Mouse (Mus musculus) brain, adult 10 weeks (tissue): ENCODE results near the gene Mok. TPM values are rescaled to one million over a fixed set of nuclear protein-coding genes. Genes with fewer than 3 reads are reported as not detected.

ENCODE experiments used
- polyA plus RNA-seq: library from polyadenylated mRNA; stranded (reverse); fragments of 350-450 nt; fragmentation: Illumina TruSeq; extraction: RNeasy Lipid Tissue Mini Kit (QIAGEN cat#74804); gene quantifications from one replicate; pipeline ENCODE4 v1.2.3, GENCODE M21; 2015; ENCODE audit warnings: low read depth, low replicate concordance

Gene Mok
- 10.5 TPM for polyA plus RNA-seq

DNA sequence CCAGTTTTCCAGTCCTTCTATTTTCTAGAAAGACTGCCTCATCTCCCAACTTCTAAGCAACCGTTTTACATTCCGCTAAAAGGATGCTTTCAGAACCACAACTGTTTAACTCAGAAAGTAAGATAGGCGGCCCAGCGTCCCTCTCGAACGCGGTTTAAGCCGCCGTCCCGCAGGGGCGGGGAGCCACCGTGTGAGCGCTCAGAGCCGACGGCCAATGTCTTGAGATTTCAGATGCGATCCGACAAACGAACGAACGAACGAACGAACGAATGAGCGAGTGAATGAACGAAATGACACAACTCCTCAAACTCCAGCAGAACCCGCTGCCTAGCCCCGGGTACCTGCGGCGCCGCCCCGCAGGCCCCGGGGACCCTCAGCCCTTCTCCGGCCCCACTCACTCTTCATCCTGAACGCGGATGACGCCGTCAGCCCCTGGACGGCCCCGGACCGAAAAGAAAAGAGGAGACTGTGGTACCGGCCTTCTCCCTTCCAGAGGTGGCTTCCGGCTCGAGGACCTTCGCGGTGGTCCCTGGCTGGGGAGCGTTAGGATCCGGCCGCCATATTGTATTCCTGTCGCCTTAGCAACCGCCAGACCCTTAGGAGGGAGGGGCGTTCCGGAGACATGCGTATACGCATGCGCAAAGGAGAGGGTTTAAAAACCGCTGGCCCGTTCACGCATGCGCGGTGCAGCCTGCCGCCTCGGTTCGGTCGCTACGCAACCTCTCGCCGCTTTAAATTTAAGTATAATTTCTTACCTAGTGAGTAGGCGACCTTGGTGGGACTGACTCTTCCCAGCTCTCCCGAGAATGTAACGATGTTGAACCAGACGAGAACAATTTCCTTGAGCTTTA lies at the start of gene Mok:
Gene Mok, minus strand, starts transcription at position 592 of the 851 bp plus-strand sequence.

GRCm38 (mm10) chr12:110889036-110890020 lies 48.6 kb upstream of the Mok start, which contains the start of the genes Cinp and Tecpr2:
Cinp (minus strand) TSS chr12:110889145.
Tecpr2 (plus strand) TSS chr12:110889264.

GRCm38 (mm10) chr12:110850010-110850928 lies 9.5 kb upstream of the Mok start, which contains the start of gene Zfp839:
Zfp839 (plus strand) TSS chr12:110850253.

Other genes starting within 250 kb of the Mok start
- 174 TPM for gene Dync1h1, start 239.5 kb downstream of the Mok start, polyA plus RNA-seq
- not detected for gene 1700001K19Rik, start 158.3 kb downstream of the Mok start, polyA plus RNA-seq
- gene Hsp90aa1, start 138.2 kb downstream of the Mok start, polyA plus RNA-seq, result 984 TPM
- gene Wdr20, start 103.0 kb downstream of the Mok start, polyA plus RNA-seq, result 29.1 TPM
- 6.4 TPM for gene Zfp839, start 9.3 kb upstream of the Mok start, polyA plus RNA-seq
- 110 TPM for gene Cinp, start 48.2 kb upstream of the Mok start, polyA plus RNA-seq
- 25.5 TPM for gene Tecpr2, start 48.3 kb upstream of the Mok start, polyA plus RNA-seq
- gene Ankrd9, start 138.1 kb upstream of the Mok start, polyA plus RNA-seq, result 13.0 TPM
- 11.1 TPM for gene Rcor1, start 198.4 kb upstream of the Mok start, polyA plus RNA-seq